Mouse (Mus musculus): ENCODE measurements around the gene Adprhl1.

Adprhl1 gene

DNA sequence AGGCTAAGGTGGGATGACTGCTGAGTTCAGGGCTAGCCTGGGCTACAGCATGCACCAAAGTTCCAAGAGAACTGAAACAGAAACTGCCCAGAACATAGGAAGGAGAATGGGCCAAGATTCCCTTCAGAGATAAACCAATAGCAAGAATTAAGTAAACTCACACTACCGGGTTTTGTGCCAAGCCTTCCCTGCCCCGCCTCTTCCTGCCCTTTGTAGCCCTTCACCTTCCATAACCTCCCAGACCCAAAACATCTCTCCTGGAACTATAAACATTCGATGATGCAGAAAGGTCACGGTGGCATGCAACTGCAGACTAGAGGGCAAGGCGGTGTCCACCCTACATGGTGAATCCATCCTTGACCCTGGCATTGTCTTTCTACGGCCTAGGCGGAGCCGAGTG is 63.7 kb downstream of the Adprhl1 start:
- DNase-seq: no peak

DNA sequence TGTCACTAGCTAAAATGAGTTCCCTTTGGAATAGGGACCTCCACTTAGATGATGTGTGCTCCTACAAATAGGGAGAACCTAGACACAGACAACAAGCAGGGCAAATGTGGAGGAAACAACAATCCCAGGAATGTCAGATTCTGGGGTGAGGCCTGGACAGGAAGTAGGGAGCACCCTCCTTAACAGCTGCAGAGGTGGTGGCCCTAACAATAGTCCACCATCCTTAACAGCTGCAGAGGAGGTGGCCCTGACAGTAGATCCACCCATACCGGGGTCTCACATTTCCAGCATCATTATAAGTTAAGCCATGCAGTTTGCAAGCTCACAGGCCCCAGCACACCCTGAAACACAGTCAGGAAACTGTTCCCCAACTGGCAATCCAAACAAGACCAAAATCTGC is 65.1 kb downstream of the Adprhl1 start:
- DNase-seq: no peak

DNA sequence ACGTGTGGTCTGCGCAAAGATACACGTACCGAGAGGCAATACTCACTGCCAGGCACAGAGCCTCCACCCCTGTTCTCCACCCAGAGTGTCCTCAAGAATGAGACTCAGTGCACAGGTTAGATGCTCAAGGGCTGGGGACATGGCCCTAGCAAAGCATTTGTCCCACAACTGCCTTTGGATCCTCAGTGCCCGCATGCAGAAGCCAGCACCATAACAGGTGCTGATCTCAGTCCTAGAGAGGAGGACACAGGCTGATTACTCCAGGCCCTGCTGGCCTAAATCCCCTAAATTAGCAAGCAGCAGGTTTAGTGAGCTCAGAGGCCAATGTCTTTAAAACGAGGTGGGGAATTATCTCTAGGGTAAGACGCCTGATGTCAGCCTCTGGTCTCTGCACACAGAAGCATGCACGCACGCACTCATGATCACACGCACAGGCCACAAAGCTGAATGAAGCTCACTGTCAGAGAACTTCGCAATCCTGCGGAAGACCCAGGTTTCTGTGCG is 65.9 kb downstream of the Adprhl1 start:
- DNase-seq: no peak

DNA sequence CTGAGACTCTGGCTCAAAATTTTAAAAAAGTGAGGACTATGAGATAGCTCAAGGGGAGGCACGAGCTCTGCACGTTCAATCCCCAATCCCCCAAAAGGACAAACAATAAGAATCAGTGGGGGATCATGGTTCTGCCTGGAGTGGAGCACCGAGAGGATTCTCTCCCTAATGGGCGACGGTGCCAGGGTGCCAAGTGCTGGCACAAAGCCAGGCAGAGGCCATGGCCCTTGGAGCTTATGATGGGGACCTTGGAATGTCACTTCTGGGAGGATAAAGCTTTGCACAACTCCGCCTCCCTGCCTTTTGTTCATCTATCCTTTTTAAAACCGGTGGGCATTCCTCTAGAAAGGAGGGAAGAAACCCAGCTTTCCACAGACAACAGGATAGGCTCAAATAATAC is 66.3 kb downstream of the Adprhl1 start:
- no peak for DNase-seq

DNA sequence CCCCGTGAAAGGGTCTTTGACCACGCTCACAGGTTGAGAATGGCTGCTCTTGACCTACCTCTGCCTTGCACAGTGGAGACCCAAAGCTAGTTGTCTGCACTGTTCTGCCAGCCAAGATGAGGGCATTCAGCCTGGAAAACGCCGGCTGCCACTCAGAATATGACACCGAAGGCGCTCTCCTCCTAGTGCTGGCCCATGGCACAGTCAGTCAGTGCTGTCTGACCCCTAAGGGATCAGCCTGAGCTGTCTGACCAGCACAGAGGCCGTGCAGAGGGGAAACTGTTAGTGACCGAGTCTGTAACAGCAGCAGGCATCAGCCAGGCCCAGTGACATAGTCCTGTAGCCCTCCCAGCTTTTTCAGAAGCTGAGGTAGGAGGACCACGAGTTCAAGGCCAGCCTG is 66.7 kb downstream of the Adprhl1 start:
- no peak for DNase-seq

DNA sequence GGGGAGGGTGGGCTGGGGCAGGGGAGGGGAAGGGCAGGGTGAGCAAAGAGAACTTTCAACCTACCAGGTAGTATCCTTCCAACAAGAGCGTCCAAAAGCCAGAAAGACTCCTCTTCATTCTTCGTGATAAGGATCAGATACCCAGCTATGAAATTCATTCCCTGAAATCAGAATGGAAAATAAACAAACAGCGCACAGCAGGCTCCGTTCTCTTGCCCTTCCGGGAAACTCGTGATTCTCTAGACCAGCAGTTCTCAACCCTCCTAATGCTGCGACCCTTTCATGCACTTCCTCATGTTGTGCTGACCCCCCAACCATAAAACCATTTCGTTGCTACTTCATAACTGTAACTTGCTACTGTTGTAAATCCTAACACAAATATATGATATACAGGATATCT is 67.1 kb downstream of the Adprhl1 start:
- no peak for DNase-seq

DNA sequence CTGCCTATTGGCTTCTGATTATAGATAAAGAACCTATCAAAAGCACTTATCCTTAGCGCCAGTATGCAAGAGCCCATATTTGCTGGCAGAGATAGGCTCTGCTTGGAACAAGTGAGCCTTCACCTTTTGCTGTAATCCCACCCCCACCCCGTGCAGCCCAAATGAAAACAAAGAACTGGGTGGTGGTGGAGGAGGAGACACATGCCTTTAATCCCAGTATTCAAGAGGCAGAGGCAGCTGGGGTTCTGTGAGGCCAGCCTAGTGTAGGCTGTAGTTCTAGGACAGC is 72.3 kb downstream of the Adprhl1 start:
- DNase-seq: no peak

DNA sequence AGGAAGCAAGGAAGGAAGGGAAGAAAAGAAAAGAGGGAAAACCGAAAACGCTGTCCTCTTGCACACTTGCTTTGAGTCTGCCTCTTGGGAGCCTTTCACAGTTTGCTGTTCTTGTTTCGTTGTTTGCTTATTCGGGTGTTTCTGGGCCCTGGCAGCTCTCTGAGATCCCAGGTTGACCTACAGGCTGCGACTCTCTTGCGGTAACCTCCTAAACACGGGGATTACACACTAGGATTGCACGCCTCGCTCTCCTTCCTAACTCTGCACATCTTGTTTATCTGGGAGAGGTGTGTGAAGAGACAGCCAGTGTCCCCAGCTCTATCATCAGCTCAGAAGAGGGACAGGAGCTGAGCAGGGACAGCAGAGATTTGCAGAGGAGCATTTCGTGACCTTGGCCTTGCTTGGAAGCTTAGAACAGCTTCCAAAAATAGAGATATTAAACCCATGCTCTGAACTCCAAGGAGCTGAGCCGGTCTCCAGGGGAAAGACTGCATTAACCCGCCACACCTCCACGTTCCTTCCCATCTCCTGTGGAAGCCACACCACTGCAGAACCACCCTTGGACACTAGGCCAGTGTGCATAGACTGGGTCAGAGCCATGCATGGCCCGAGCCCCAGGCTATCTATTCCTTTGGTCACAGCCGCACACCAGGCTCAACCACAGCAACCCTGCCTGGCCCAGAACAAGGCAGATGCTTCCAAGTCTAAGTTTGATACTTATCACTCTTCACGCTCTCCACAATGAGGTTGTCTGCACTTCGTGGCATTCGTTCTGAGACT is 72.9 kb downstream of the Adprhl1 start:
- DNase-seq: no peak

DNA sequence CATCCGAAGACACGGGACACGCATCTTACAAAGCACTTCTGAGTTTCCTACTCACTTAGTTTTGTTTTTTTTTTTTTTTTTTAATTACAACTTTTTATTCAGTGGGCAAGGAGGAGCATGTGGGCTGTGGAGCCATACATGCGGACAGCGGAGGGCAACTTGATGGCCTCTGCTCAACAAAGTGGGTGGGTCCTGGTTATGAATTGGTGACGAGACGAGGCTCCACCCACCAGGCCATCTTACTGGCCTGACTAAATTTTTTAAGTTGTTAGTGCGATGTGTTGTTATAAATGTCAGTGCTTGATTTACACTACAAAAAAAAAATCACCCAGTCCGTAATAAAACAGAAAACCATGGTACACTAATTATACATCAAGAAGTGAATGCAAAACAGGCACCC is 73.6 kb downstream of the Adprhl1 start:
- DNase-seq: no peak

DNA sequence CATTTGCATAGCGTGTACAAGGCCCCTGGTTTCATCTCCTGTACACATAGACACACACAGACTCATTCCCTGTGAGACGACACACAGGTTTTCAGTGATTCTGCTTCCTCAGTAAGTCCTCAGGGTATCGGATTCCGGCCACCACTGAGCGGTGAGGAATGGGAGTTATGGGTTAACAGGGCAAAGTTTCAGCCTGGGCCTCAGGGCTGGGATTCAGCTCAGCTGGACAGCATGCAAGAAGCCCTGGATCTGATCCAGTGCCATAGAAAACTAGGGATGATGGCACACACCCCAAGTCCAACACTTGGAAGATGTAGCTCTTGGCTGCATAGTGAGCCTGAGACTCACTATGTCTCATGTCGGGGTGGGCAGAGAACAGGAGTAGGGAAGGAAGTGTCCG is 74.0 kb downstream of the Adprhl1 start:
- no peak for DNase-seq

DNA sequence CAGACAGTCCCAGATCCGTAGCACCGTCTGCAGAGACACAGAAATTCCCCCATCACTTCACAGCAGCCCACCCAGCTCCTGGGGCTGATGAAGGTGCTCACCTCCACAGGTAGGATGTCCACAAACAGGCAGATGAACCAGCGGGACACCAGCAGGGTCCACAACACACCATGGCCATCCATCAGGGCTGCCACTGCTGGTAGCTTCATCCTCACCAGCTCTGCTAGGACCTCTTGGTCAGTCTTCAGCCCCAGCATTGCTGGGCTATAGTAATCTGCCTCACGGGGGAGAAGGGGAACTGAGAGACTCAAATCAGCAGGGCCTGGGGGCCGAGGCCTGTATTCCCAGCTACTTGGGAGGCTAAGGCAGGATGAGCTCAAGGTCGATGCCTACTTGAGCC is 74.5 kb downstream of the Adprhl1 start:
- no peak for DNase-seq

DNA sequence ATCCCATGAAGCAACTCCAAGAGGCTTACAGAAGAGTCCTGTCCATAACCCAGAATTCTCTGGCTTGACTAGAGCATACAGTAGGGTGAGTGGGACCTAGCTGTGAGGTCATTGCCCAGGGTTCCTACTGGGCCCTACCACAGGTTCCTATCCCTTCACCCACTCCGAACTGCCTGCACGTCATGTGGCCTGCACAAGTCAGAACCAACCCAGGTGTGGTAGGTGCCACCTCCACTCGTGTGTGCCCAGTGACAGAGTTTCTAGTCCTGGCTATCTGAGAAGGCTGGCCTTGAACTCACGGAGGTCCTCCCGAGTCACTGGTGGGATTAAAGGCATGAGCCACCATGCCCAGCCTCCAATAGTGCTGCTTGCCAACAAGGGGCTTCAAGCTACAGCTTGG is 75.8 kb downstream of the Adprhl1 start:
- no peak for DNase-seq

DNA sequence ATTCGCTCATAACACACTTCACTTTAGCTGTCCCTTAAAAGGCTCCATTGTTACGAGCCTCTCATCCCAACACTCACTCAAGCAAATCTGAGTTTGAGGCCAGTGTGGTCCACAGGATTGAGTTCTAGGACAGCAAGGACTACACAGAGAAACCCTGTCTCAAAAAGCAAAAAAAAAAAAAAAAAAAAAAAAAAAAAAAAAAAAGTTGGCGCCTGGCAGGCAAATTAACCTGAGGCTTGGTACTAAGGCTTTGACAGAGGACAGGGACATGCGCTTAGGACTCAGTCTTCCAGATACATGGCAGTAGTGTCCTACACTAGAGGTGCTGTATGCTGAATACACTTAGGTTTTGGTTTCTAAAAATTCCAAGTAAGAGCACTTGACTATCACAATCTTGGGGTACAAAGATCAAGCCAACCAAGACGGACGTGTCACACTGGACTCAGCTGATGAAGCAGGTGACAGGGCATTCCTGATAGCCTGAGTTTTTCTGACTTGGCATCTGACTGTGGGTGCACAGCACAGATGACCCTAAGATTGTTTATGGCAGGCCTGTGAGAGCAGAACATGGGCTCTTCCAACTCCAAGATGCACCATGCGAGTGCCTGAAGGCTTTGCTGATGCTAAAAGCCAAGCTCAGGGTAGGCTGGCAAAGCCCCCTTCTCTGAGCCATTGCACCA is 76.6 kb downstream of the Adprhl1 start:
- DNase-seq: no peak

DNA sequence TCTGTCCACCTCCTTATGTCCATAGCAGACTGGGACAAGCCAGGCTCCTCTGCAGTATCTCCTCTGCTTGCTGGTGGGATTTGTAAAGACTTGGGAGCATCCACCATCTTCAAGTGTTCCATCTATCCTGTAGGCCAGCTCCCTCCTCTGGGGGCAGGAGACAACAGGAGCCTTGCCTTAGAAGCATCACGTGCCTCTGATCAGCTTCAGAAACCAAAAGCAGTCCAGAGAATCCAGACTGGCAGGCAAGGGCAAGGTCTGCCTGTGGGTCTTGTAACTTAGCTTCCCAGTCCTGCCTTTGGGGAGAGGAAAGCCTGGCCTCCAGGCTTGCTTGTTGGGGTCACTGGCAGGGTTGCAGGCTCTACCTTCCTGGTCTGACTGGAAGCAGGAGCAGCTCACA is 78.3 kb downstream of the Adprhl1 start:
- no peak for DNase-seq

DNA sequence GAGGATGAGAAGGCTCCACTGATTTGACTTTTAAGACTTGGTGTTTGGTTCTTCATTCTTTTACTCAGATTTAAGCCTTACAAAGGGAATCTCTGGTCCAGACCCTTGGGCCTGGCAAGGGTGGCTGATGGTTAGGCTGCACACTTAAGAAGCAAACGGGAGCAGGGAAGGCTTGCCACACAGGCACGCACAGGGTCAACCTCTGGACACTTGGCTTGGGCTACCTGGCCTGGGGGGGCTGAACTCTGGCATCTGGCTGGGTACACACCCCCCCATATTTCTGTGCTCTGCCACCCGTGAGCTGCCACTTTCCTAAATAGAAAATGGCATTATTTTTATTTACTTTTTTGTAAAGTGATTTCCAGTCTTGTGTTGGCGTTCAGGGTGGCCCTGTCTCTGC is 79.2 kb downstream of the Adprhl1 start:
- DNase-seq: no peak

DNA sequence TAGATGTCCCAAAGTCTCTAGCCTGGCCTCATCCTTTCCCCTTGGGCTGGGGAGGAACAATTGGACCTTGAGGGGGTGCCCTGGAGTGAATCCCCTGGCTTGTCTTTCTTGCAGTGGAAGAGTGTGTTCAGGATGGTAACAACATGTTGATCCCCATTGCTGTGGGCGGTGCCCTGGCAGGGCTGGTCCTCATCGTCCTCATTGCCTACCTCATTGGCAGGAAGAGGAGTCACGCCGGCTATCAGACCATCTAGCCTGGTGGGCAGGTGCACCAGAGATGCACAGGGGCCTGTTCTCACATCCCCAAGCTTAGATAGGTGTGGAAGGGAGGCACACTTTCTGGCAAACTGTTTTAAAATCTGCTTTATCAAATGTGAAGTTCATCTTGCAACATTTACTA is 79.7 kb downstream of the Adprhl1 start:
- no peak for DNase-seq

Measured in cerebellum, adult 11 months (tissue).